In genomic region chr9:61404615-61404980, GRCm38 (mm10) we compare ENCODE assay signal across 7 mouse cellular contexts. TPM values are rescaled to one million over a fixed set of nuclear protein-coding genes. Genes with fewer than 3 reads are reported as not detected.
DNase-seq lines count a peak whose midpoint lies in the region; ATAC-seq and TF ChIP-seq lines count a peak whose summit lies in the region.

No protein-coding gene starts in this region.

- H3K9me3 ChIP-seq in E14TG2a.4 (ENCODE audit: low read length) = no peaks in the 10 kb centered on the region
- no peaks in the 10 kb centered on the region for H3K9me3 ChIP-seq in embryonic facial prominence, embryonic 10.5 days
- no peaks in the 10 kb centered on the region for H3K9me3 ChIP-seq in hindbrain, embryonic 11.5 days (ENCODE audit: control insufficient read depth, low read length)
- H3K9me3 ChIP-seq in midbrain, embryonic 10.5 days (replicated peaks) = no peaks in the 10 kb centered on the region

- no peak for DNase-seq in embryonic facial prominence, embryonic 10.5 days (ENCODE audit: low spot score)
- no peak for DNase-seq in hindbrain, embryonic 11.5 days (ENCODE audit: low spot score)
- no peak for DNase-seq in midbrain, embryonic 10.5 days (ENCODE audit: low spot score)
- no peak for DNase-seq in layer of hippocampus, adult 9-10 months (ENCODE audit: low spot score)
- no peak for DNase-seq in spleen, postnatal 14 days (ENCODE audit: low spot score in 2 of 2)

- peak; percentile 43 for ATAC-seq in hindbrain, embryonic 11.5 days (ENCODE audit: low FRiP score)
- no peak for ATAC-seq in megakaryocyte progenitor cell, adult 5-6 weeks (replicated peaks; ENCODE audit: poor library complexity)

- peaks cover 89% of the 10 kb centered on the region for H3K4me1 ChIP-seq in E14TG2a.4 (replicated peaks; ENCODE audit: low read depth, low read length)
- peaks cover 82% of the 10 kb centered on the region for H3K4me1 ChIP-seq in embryonic facial prominence, embryonic 10.5 days
- H3K4me1 ChIP-seq in hindbrain, embryonic 11.5 days (replicated peaks; ENCODE audit: control insufficient read depth, insufficient read depth, low read length) = peaks cover 41% of the 10 kb centered on the region
- peaks cover 70% of the 10 kb centered on the region for H3K4me1 ChIP-seq in midbrain, embryonic 10.5 days

- peak overlapping the region; percentile 58 for H3K27ac ChIP-seq in embryonic facial prominence, embryonic 10.5 days (replicated peaks)
- peak overlapping the region; percentile 79 for H3K27ac ChIP-seq in hindbrain, embryonic 11.5 days (ENCODE audit: low read depth, low read length)
- H3K27ac ChIP-seq in midbrain, embryonic 10.5 days (replicated peaks) = peak overlapping the region; percentile 69

- H3K36me3 ChIP-seq in E14TG2a.4 (ENCODE audit: insufficient read depth, low read length) = peaks cover 96% of the 10 kb centered on the region
- peaks cover 100% of the 10 kb centered on the region for H3K36me3 ChIP-seq in embryonic facial prominence, embryonic 10.5 days (replicated peaks)
- peaks cover 40% of the 10 kb centered on the region for H3K36me3 ChIP-seq in hindbrain, embryonic 11.5 days (ENCODE audit: control insufficient read depth, insufficient read depth, low read length)
- H3K36me3 ChIP-seq in midbrain, embryonic 10.5 days = peaks cover 98% of the 10 kb centered on the region

- no peaks in the 10 kb centered on the region for H3K27me3 ChIP-seq in E14TG2a.4 (ENCODE audit: insufficient read depth, low read length)
- 0 out of 2 replicates have a peak, but pooled peaks cover 9% of the 10 kb centered on the region for H3K27me3 ChIP-seq in embryonic facial prominence, embryonic 10.5 days (replicated peaks; ENCODE audit: low read depth, poor library complexity, severe bottlenecking)
- no peaks in the 10 kb centered on the region for H3K27me3 ChIP-seq in hindbrain, embryonic 11.5 days (ENCODE audit: control insufficient read depth, insufficient read depth, low read length)
- H3K27me3 ChIP-seq in midbrain, embryonic 10.5 days (ENCODE audit: low read depth, poor library complexity, severe bottlenecking) = no peaks in the 10 kb centered on the region; the same call in 1 of the 2 replicates

- TF ChIP-seq CTCF in E14TG2a.4 (conservative IDR thresholded peaks at IDR 0.05; ENCODE audit: low read length) = no peak

- H3K4me2 ChIP-seq in hindbrain, embryonic 11.5 days (replicated peaks; ENCODE audit: low read depth, low read length) = no peak overlapping the region; the same call in 1 of the 2 replicates

- peak overlapping the region; percentile 57 for H3K4me3 ChIP-seq in E14TG2a.4 (replicated peaks; ENCODE audit: low read length)
- H3K4me3 ChIP-seq in embryonic facial prominence, embryonic 10.5 days = peak overlapping the region; percentile 25
- no peak overlapping the region for H3K4me3 ChIP-seq in hindbrain, embryonic 11.5 days (ENCODE audit: low read depth, low read length)
- peak overlapping the region; percentile 12; the same call in 1 of the 2 replicates for H3K4me3 ChIP-seq in midbrain, embryonic 10.5 days

- no peak overlapping the region for H3K9ac ChIP-seq in hindbrain, embryonic 11.5 days (ENCODE audit: low read depth, low read length)

- WGBS in embryonic facial prominence, embryonic 10.5 days = 37% methylated on average over 3 of the region's 3 CpGs
- WGBS in hindbrain, embryonic 11.5 days = 55% methylated on average over 3 of the region's 3 CpGs
- WGBS in midbrain, embryonic 10.5 days = 33% methylated on average over 3 of the region's 3 CpGs

RNA-seq across cellular contexts. Expression of gene Tle3, which starts 32.4 kb away (rescaled TPM):
- polyA plus RNA-seq in embryonic facial prominence, embryonic 10.5 days (2016; fragmentation: Nextera tagmentation; extraction: Ambion mirVana) = 50.3 and 51.9 TPM in 2 replicates
- polyA plus RNA-seq in hindbrain, embryonic 11.5 days (2014; fragmentation: Nextera tagmentation; extraction: Ambion mirVana) = 33.7 and 36.7 TPM in 2 replicates
- 48.7 and 55.8 TPM in 2 replicates for polyA plus RNA-seq in midbrain, embryonic 10.5 days (2016; fragmentation: Nextera tagmentation; extraction: Ambion mirVana)
- total RNA-seq in megakaryocyte progenitor cell, adult 5-6 weeks (2015) = 65.2 and 66.2 TPM in 2 replicates
- total RNA-seq in megakaryocyte progenitor cell, adult 5-6 weeks (2017) = 48.0 and 50.5 TPM in 2 replicates
